8 mouse cellular contexts compared by ENCODE assay signal in the genomic region with DNA sequence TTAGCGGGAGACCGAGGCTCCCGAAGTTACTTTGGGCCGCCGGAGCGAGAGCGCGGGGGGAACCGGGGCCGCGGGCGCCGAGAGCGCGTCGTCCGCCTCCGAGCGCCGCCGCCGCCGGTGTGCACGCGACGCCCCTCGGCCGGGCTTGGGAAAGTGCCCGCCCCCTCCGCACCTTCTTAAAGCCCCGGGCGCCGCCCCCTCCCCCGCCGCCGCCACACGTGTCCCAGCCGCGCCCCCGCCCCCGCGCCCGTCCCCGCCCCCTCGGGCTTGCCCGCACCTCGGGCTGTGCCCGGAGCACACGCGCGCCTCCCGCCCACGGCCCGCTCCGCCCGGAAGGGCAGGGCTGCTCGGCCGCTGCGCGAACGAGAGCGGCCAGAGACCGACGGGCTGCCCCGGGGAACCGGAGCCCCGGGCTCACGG. TPM values are rescaled to one million over a fixed set of nuclear protein-coding genes. Genes with fewer than 3 reads are reported as not detected.
A peak's percentile ranks its signal among the peaks of the same experiment; 100 is the strongest.
DNase-seq lines count a peak whose midpoint lies in the region; ATAC-seq lines count a peak whose summit lies in the region.

A gene (minus strand): TSS at position 147 of the 420 bp plus-strand sequence.

- H3K36me3 ChIP-seq in heart, embryonic 10.5 days, result no peaks in the 10 kb centered on the region
- no peaks in the 10 kb centered on the region for H3K36me3 ChIP-seq in hindbrain, embryonic 11.5 days (ENCODE audit: control insufficient read depth, insufficient read depth, low read length)
- H3K36me3 ChIP-seq in limb, embryonic 12.5 days, result no peaks in the 10 kb centered on the region

- peak; percentile 79 for DNase-seq in heart, embryonic 10.5 days (ENCODE audit: low spot score)
- no peak for DNase-seq in heart, postnatal 25 days (ENCODE audit: low spot score)
- DNase-seq in Muller cell, postnatal 12 days (ENCODE audit: inconsistent ontology term), result peak; percentile 59
- peak; percentile 80 for DNase-seq in embryo, embryonic 11 days
- DNase-seq in hindbrain, embryonic 11.5 days (ENCODE audit: low spot score), result peak; percentile 69
- DNase-seq in retina, embryonic 14.5 days (ENCODE audit: low spot score), result peak; percentile 78
- DNase-seq in natural killer cell, adult 2 months (ENCODE audit: low spot score in 2 of 2), result no peak

- peaks cover 19% of the 10 kb centered on the region for H3K4me1 ChIP-seq in heart, embryonic 10.5 days
- peaks cover 4% of the 10 kb centered on the region; the same call in 1 of the 2 replicates for H3K4me1 ChIP-seq in hindbrain, embryonic 11.5 days (replicated peaks; ENCODE audit: control insufficient read depth, insufficient read depth, low read length)
- peaks cover 6% of the 10 kb centered on the region for H3K4me1 ChIP-seq in limb, embryonic 12.5 days (replicated peaks)

- peak within 1 kb of the TSS; percentile 83 for H3K27ac ChIP-seq in heart, embryonic 10.5 days
- peak within 1 kb of the TSS; percentile 79 for H3K27ac ChIP-seq in hindbrain, embryonic 11.5 days (ENCODE audit: low read depth, low read length)
- H3K27ac ChIP-seq in limb, embryonic 12.5 days, result no peak within 1 kb of the TSS

- no peaks in the 10 kb centered on the region for H3K9me3 ChIP-seq in heart, embryonic 10.5 days
- H3K9me3 ChIP-seq in hindbrain, embryonic 11.5 days (ENCODE audit: control insufficient read depth, low read length), result no peaks in the 10 kb centered on the region
- no peaks in the 10 kb centered on the region for H3K9me3 ChIP-seq in limb, embryonic 12.5 days

- peak within 1 kb of the TSS; percentile 65 for H3K9ac ChIP-seq in hindbrain, embryonic 11.5 days (ENCODE audit: low read depth, low read length)
- peak within 1 kb of the TSS; percentile 65 for H3K9ac ChIP-seq in limb, embryonic 12.5 days (replicated peaks)

- H3K4me3 ChIP-seq in heart, embryonic 10.5 days, result peak within 1 kb of the TSS; percentile 69
- peak within 1 kb of the TSS; percentile 60 for H3K4me3 ChIP-seq in hindbrain, embryonic 11.5 days (ENCODE audit: low read depth, low read length)
- H3K4me3 ChIP-seq in limb, embryonic 12.5 days (replicated peaks), result peak within 1 kb of the TSS; percentile 60

- peaks cover 83% of the 10 kb centered on the region for H3K27me3 ChIP-seq in heart, embryonic 10.5 days (ENCODE audit: insufficient read depth, poor library complexity, severe bottlenecking)
- peaks cover 30% of the 10 kb centered on the region for H3K27me3 ChIP-seq in hindbrain, embryonic 11.5 days (ENCODE audit: control insufficient read depth, insufficient read depth, low read length)
- peaks cover 82% of the 10 kb centered on the region for H3K27me3 ChIP-seq in limb, embryonic 12.5 days

- intact Hi-C loops in heart, postnatal 25 days (cut with DNase I), result no loop called here

- 1% methylated on average over 65 of the region's 68 CpGs for WGBS in heart, embryonic 10.5 days
- WGBS in hindbrain, embryonic 11.5 days, result 0% methylated on average over 32 of the region's 68 CpGs
- WGBS in limb, embryonic 12.5 days, result under 1% methylated on average over 40 of the region's 68 CpGs

- peak within 1 kb of the TSS; percentile 79 for H3K4me2 ChIP-seq in hindbrain, embryonic 11.5 days (replicated peaks; ENCODE audit: low read depth, low read length)
- peak within 1 kb of the TSS; percentile 95 for H3K4me2 ChIP-seq in limb, embryonic 12.5 days

- peak; percentile 85 for ATAC-seq in hindbrain, embryonic 11.5 days (ENCODE audit: low FRiP score)
- ATAC-seq in limb, embryonic 12.5 days (ENCODE audit: insufficient number of reproducible peaks, insufficient read depth, low FRiP score, low TSS enrichment, low read depth), result peak; percentile 83

RNA-seq across cellular contexts. Expression of the gene that starts here (rescaled TPM):
- 2.7 and 16.9 TPM in 2 replicates for polyA plus RNA-seq in heart, embryonic 10.5 days (2016; fragmentation: Nextera tagmentation; extraction: Ambion mirVana)
- 1 to 10 TPM; 3.3 to 3.8 TPM for total RNA-seq in heart, postnatal 25 days (2021)
- polyA plus RNA-seq in hindbrain, embryonic 11.5 days (2014; fragmentation: Nextera tagmentation; extraction: Ambion mirVana), result 9.0 and 10.6 TPM in 2 replicates
- 1.7 and 2.0 TPM in 2 replicates for polyA plus RNA-seq in limb, embryonic 12.5 days (2016; fragmentation: Nextera tagmentation; extraction: Ambion mirVana)

Comparison
In these comparisons a context has a peak if more than half of its experiments do, and no peak if none do; other contexts are left out.
1. DNase-seq: peak in heart, embryonic 10.5 days (single experiment), Muller cell, postnatal 12 days (single experiment), embryo, embryonic 11 days (single experiment), hindbrain, embryonic 11.5 days (single experiment) and retina, embryonic 14.5 days (single experiment); none in heart, postnatal 25 days (single experiment) and natural killer cell, adult 2 months (0 of 2).
2. Peak in every context shown above with its lines, with median percentiles within 50 percentile points of each other: H3K4me3 ChIP-seq.